Mouse (Mus musculus) cerebellum, adult (tissue): ENCODE measurements around the gene Fgfr2.
"Not testable (repeated sequence)": the region's sequence is repeated elsewhere in the genome, so short reads cannot be mapped to it uniquely, and the experiment has no call there.

ENCODE experiments used
- ATAC-seq: cut with Nextera tagmentation; 2 replicates; pipeline ENCODE4 v1.9.2; 2017; ENCODE audit warnings: mild to moderate bottlenecking, moderate library complexity, mixed read lengths; ENCODE audit not compliant: insufficient number of reproducible peaks, low FRiP score, low TSS enrichment

Gene Fgfr2

GRCm38 (mm10) chr7:130394697-130395096 lies 2728.5 kb downstream of the Fgfr2 start:
- no peak for ATAC-seq

GRCm38 (mm10) chr7:130390060-130390459 lies 2733.1 kb downstream of the Fgfr2 start:
- ATAC-seq, result not testable (repeated sequence)

GRCm38 (mm10) chr7:130386308-130386707 lies 2736.8 kb downstream of the Fgfr2 start:
- ATAC-seq, result no peak

GRCm38 (mm10) chr7:130385732-130386294 lies 2737.3 kb downstream of the Fgfr2 start:
- ATAC-seq, result no peak

- ATAC-seq, result no peak
Observed at GRCm38 (mm10) chr7:130382126-130382525, 2741.0 kb downstream of the Fgfr2 start.

- ATAC-seq, result no peak; the same call in 1 of the 2 replicates
Observed at GRCm38 (mm10) chr7:130381387-130381951, 2741.7 kb downstream of the Fgfr2 start.

GRCm38 (mm10) chr7:130380769-130381355 lies 2742.3 kb downstream of the Fgfr2 start:
- ATAC-seq, result peak; percentile 86

- no peak; the same call in 1 of the 2 replicates for ATAC-seq
Observed at GRCm38 (mm10) chr7:130380367-130380766, 2742.8 kb downstream of the Fgfr2 start.

- no peak for ATAC-seq
Observed at GRCm38 (mm10) chr7:130379886-130380285, 2743.3 kb downstream of the Fgfr2 start.

- ATAC-seq, result no peak
Observed at GRCm38 (mm10) chr7:130378308-130378707, 2744.8 kb downstream of the Fgfr2 start.

- ATAC-seq, result no peak
Observed at GRCm38 (mm10) chr7:130374311-130374710, 2748.8 kb downstream of the Fgfr2 start.

GRCm38 (mm10) chr7:130368827-130369641 lies 2754.1 kb downstream of the Fgfr2 start:
- ATAC-seq, result no peak

- no peak for ATAC-seq
Observed at GRCm38 (mm10) chr7:130368036-130368826, 2754.9 kb downstream of the Fgfr2 start.

GRCm38 (mm10) chr7:130367222-130368035 lies 2755.7 kb downstream of the Fgfr2 start:
- ATAC-seq, result no peak

GRCm38 (mm10) chr7:130365711-130366110 lies 2757.4 kb downstream of the Fgfr2 start:
- ATAC-seq, result no peak

- ATAC-seq, result no peak
Observed at GRCm38 (mm10) chr7:130340412-130341152, 2782.6 kb downstream of the Fgfr2 start.

GRCm38 (mm10) chr7:130337601-130338000 lies 2785.5 kb downstream of the Fgfr2 start:
- ATAC-seq, result no peak

GRCm38 (mm10) chr7:130335440-130336051 lies 2787.6 kb downstream of the Fgfr2 start:
- ATAC-seq, result no peak
